Mouse (Mus musculus) left cerebral cortex, adult 9 months (tissue): Measurements from ENCODE around the gene Sp110.
"Not testable (repeated sequence)": the region's sequence is repeated elsewhere in the genome, so short reads cannot be mapped to it uniquely, and the experiment has no call there.

Source experiments
- DNase-seq, 2 experiments: peaks; one replicate each; pipeline ENCODE4 v3.0.0; 2022; ENCODE audit warnings: low spot score in 2 of 2

Sp110 gene

DNA sequence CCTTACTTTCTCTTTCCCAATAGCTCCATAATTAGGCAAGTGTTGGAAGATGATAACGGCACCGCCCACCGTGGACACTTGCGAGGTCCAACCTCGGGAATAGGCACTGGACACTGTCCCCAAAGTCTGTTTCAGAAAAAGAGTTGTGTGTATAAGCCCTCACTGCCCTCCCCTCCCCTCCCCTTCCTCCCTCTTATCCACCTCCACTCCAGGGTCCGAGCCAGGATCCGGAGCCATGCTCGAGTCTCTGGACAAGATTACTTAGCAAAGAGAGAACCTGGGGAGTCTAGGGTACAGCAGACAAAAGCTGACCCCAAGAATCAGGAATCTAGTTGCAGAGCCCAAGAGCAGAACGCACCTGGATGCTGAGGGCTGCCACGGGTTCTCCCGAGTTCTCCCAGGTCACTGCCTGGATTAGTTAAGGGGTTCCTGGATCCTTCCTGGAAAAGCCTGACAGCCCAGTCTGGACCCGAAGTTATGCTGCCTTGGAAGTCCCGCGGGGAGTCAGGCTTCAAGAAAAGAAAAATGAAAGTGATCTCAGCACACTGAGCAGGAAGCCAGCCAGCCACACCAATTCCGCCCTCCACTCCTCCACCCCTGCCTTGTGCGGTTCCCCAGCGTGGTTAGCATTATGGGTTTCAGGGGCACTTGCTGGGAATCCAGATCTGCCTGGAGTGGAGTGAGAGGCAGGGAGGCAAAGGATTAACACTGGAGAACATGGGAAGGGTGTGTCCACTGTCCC is at the start of gene Sp110:
Gene Sp110 (minus strand): TSS at position 547 of the 742 bp plus-strand sequence.
- not testable (repeated sequence) for DNase-seq

DNA sequence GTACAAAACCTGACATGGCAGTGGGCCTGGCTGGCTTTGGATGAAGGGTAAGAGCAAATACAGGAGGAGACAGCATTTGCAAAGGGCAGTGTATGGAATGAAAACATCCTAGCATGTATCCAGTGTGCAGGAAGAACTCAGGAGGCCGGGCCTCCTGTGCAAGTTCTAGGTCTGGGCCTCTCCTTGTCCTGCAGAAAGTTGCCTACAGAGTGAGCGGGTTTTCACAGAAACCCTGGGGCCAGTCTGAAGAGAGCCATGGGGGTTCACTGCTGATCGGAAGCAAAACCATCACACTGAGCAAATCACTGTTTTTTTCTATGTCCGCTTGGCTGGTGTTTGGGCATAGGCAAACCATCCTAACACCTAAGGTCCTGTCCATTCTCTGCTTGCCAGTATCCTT is 39.5 kb upstream of the Sp110 start:
- DNase-seq: not testable (repeated sequence)

GRCm38 (mm10) chr1:85636936-85637335 is 38.3 kb upstream of the Sp110 start:
- not testable (repeated sequence) for DNase-seq

- DNase-seq: not testable (repeated sequence)
Observed at GRCm38 (mm10) chr1:85618689-85619088, 20.1 kb upstream of the Sp110 start.

- not testable (repeated sequence) for DNase-seq
Observed at GRCm38 (mm10) chr1:85617161-85617560, 18.5 kb upstream of the Sp110 start.

DNA sequence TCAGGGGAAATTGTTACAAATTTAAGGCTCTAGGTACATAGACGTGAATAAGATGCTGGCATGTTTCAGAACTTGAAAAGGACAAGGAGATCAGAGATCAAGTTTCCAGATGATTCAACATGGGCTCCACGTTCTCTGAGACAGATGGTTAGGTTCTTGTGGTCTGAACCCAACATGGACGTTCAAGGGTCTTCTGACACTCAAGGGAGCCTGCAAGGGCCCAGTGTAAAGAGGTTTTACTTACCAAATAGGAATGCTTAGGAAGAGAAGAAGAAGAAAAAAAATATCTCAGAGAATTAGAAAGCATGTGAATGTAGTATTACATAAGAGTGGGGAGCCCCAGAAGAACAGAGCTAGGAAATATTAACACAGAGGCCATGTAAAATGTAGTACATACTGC is 17.2 kb upstream of the Sp110 start:
- not testable (repeated sequence) for DNase-seq

GRCm38 (mm10) chr1:85615096-85615495 is 16.5 kb upstream of the Sp110 start:
- not testable (repeated sequence) for DNase-seq

GRCm38 (mm10) chr1:85610581-85610980 is 12.0 kb upstream of the Sp110 start:
- DNase-seq: not testable (repeated sequence)

GRCm38 (mm10) chr1:85608361-85608760 is 9.7 kb upstream of the Sp110 start:
- DNase-seq: not testable (repeated sequence)

- not testable (repeated sequence) for DNase-seq
Observed at GRCm38 (mm10) chr1:85604341-85604740, 5.7 kb upstream of the Sp110 start.

DNA sequence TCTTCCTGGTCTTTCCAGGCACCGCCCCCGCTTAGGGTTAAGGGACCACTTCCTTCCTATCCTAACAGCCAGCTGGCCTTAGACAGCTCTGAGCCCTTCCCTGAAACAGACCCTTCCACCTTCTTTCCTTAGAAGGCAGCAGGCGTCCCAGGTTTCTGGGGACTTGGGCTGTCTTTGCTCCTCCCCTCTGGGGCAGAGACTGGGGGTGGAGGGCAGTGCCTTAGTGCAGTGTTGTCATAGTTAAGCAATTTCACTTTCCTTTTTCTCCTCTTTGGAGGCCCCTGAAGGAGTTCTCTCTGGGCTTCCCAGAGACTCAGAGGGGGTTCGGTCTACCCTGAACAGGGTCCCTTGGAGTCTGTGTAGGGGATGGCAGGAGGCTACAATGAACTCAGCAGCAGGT is 2.2 kb upstream of the Sp110 start:
- DNase-seq: not testable (repeated sequence)

- not testable (repeated sequence) for DNase-seq
Observed at GRCm38 (mm10) chr1:85600078-85600477, 1.5 kb upstream of the Sp110 start, which contains the start of gene Sp140. Sp140 (plus strand) TSS chr1:85600378.

DNA sequence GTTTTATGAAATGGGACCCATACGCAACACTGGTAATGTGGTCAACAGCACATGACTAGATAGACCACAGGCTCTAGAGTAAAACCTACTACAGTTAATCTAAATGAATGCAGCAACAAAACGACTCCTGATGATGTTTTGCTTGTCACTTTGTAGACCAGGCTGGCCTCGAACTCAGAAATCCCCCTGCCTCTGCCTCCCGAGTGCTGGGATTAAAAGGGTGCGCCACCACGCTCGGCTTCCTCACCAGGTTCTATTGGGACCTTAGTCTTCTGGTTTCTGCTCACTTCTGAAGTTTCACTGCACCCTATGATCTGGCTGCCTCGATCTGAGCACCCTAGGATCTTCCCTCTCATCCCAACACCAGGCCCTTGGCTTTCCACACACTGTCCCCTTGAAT is 6.1 kb downstream of the Sp110 start:
- not testable (repeated sequence) for DNase-seq

DNA sequence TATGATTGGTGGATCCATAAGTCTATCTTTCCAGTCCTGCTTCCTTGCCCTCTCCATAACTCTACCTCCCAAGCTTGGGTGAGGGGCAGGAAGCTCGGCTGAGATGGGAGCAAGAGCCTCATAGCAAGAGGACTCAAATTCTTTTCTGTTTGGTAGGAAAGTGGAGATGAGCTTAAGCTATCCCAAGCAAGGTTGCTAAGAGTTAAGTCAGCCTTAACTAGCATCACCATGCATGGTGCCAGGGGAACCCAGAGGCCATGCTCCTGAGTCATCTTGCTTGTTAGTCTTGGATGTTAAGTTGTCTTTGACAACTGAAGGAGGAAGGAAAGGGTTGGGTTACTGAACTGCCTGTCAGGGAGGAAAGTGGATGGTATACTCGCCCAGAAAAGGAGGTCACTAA is 9.9 kb downstream of the Sp110 start:
- DNase-seq: not testable (repeated sequence)

GRCm38 (mm10) chr1:85581518-85581917 is 17.1 kb downstream of the Sp110 start:
- not testable (repeated sequence) for DNase-seq

- not testable (repeated sequence) for DNase-seq
Observed at GRCm38 (mm10) chr1:85580578-85580977, 18.0 kb downstream of the Sp110 start.

DNA sequence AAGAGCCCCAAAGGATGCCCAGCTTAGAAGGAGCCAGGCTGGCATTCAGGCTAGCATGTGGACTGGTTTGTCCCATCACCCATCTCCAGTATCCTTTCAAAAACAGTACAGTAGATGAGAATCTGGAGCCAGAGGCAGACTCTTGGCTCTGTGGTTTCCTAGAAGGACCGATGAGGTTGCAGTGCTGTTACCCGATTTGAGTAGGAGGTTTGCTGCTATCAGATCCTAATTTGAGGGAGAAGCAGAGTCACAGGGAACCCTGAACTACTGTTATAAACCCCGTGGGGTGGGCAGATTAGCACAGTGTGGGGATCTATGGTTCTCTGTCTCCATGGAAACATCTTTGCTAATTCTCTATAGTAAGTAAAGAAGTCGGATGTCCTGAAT is 18.5 kb downstream of the Sp110 start:
- not testable (repeated sequence) for DNase-seq

GRCm38 (mm10) chr1:85579199-85580147 is 19.1 kb downstream of the Sp110 start:
- not testable (repeated sequence) for DNase-seq

GRCm38 (mm10) chr1:85578372-85579010 is 20.1 kb downstream of the Sp110 start:
- DNase-seq: not testable (repeated sequence)

DNA sequence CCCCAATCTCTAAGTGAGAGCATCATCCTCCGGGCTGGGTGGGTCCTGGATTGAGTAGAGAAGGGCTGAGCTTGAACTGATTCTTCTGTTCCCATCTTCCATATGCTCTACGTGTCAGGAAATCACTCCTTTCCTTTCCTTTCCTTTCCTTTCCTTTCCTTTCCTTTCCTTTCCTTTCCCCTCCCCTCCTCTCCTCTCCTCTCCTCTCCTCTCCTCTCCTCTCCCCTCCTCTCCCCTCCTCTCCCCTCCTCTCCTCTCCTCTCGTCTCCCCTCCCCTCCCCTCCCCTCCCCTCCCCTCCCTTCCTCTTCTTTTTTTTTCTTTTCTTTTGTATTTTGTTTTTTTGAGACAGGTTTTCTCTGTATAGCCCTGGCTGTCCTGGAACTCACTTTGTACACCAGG is 23.2 kb downstream of the Sp110 start, which contains the start of gene G530012D18Rik:
Gene G530012D18Rik (plus strand): TSS at position 301 of the 400 bp plus-strand sequence.
- not testable (repeated sequence) for DNase-seq

GRCm38 (mm10) chr1:85573554-85573953 is 25.1 kb downstream of the Sp110 start:
- DNase-seq: not testable (repeated sequence)

- peak in 1 of 2 experiments; percentile 29 for DNase-seq
Observed at GRCm38 (mm10) chr1:85555261-85555660, 43.4 kb downstream of the Sp110 start.
